Mouse (Mus musculus): ENCODE results near the gene Gm8094.
"Not testable (repeated sequence)": the region's sequence is repeated elsewhere in the genome, so short reads cannot be mapped to it uniquely, and the experiment has no call there.

GRCm38 (mm10) chr14:43058063-43058462 lies 18.4 kb downstream of the Gm8094 start:
- TF ChIP-seq EP300, CTCF (IDR thresholded peaks at IDR 0.05; ENCODE audit: low read depth): not testable (repeated sequence)

Measured in liver, embryonic 14.5 days (tissue).